Mouse (Mus musculus): ENCODE data around the gene Plekhm3.

- no peak for TF ChIP-seq CTCF (IDR thresholded peaks at IDR 0.05; ENCODE audit: insufficient read depth, low read length)
- no peak for TF ChIP-seq POLR2A (IDR thresholded peaks at IDR 0.05; ENCODE audit: borderline replicate concordance, extremely low read depth, low read depth, low read length)
These were observed 200.0 kb downstream of the Plekhm3 start for GRCm38 (mm10) chr1:64756640-64757030.

Measured in lung, adult 2 months (tissue).